ENCODE assay signal across 32 mouse cellular contexts in genomic region chr4:134199371-134199770, GRCm38 (mm10). TPM values are rescaled to one million over a fixed set of nuclear protein-coding genes. Genes with fewer than 3 reads are reported as not detected.
"Had no signal": no experiment of that assay in that cellular context is flagged by ENCODE, and none has a peak within 500 bp of the region (broad histone marks: within the 10 kb centered on the region; RNA-seq: fewer than 3 reads in every experiment).

No protein-coding gene starts in this region.

- H3K36me3 ChIP-seq: heart, embryonic 10.5 days; heart, embryonic 12.5 days; hindbrain, embryonic 10.5 days; hindbrain, embryonic 12.5 days; intestine, embryonic 15.5 days; limb, embryonic 13.5 days; limb, embryonic 15.5 days; liver, embryonic 12.5 days had no signal

- DNase-seq: gastrocnemius, adult 2 months; gastrocnemius, postnatal 10 days; gastrocnemius, postnatal 25 days; heart, adult 18-20 months; heart, postnatal 10 days; heart, postnatal 4 days; kidney, adult 18-20 months; kidney, adult 8-10 months; kidney, postnatal 10 days; kidney, postnatal 25 days; kidney, postnatal 4 days; left cerebral cortex, postnatal 4 days had no signal

- H3K9ac ChIP-seq: heart, embryonic 12.5 days; hindbrain, embryonic 12.5 days; hindbrain, embryonic 14.5 days; intestine, embryonic 15.5 days; limb, embryonic 13.5 days; limb, embryonic 15.5 days; liver, embryonic 12.5 days; liver, embryonic 14.5 days had no signal

- H3K4me1 ChIP-seq: heart, embryonic 10.5 days; heart, embryonic 12.5 days; hindbrain, embryonic 10.5 days; hindbrain, embryonic 12.5 days; intestine, embryonic 15.5 days; limb, embryonic 13.5 days; limb, embryonic 15.5 days; liver, embryonic 12.5 days had no signal

- H3K9me3 ChIP-seq: heart, embryonic 10.5 days; heart, embryonic 12.5 days; hindbrain, embryonic 10.5 days; hindbrain, embryonic 12.5 days; intestine, embryonic 15.5 days; limb, embryonic 13.5 days; limb, embryonic 15.5 days; liver, embryonic 12.5 days had no signal

- H3K27ac ChIP-seq: gastrocnemius, adult 2 months; heart, embryonic 10.5 days; hindbrain, embryonic 10.5 days; hindbrain, embryonic 12.5 days; hindbrain, embryonic 14.5 days; intestine, embryonic 15.5 days; layer of hippocampus, adult 2 months; left cerebral cortex, adult 2 months; limb, embryonic 13.5 days; limb, embryonic 15.5 days; liver, embryonic 12.5 days; liver, embryonic 14.5 days had no signal

- H3K4me3 ChIP-seq: gastrocnemius, adult 2 months; heart, embryonic 10.5 days; heart, embryonic 12.5 days; hindbrain, embryonic 10.5 days; hindbrain, embryonic 12.5 days; intestine, embryonic 15.5 days; layer of hippocampus, adult 2 months; left cerebral cortex, adult 2 months; limb, embryonic 13.5 days; limb, embryonic 15.5 days; liver, embryonic 12.5 days had no signal

RNA-seq across cellular contexts. Expression of gene Gm7534, which starts 3.4 kb away (rescaled TPM):
- total RNA-seq: gastrocnemius, adult 2 months; gastrocnemius, postnatal 10 days; gastrocnemius, postnatal 25 days; gastrocnemius, postnatal 4 days; granulocyte monocyte progenitor cell, adult 5-6 weeks; heart, adult 18-20 months; heart, adult 8-10 months; heart, postnatal 10 days; heart, postnatal 25 days; heart, postnatal 4 days; layer of hippocampus, adult 2 months; layer of hippocampus, postnatal 10 days; layer of hippocampus, postnatal 25 days; left cerebral cortex, adult 2 months; left cerebral cortex, postnatal 25 days; left cerebral cortex, postnatal 4 days; liver, adult 2 months had no signal

RNA-seq across cellular contexts. Expression of gene Catsper4, which starts 27.8 kb away (rescaled TPM):
- total RNA-seq: gastrocnemius, postnatal 4 days; granulocyte monocyte progenitor cell, adult 5-6 weeks; heart, adult 18-20 months; heart, postnatal 10 days; heart, postnatal 25 days; heart, postnatal 4 days; layer of hippocampus, postnatal 25 days; left cerebral cortex, adult 2 months; left cerebral cortex, postnatal 25 days; liver, adult 2 months had no signal

RNA-seq across cellular contexts. Expression of gene Cnksr1, which starts 38.8 kb away (rescaled TPM):
- total RNA-seq: granulocyte monocyte progenitor cell, adult 5-6 weeks had no signal

RNA-seq across cellular contexts. Expression of gene E130218I03Rik, which starts 44.1 kb away (rescaled TPM):
- total RNA-seq: gastrocnemius, postnatal 10 days; gastrocnemius, postnatal 25 days; gastrocnemius, postnatal 4 days; heart, adult 18-20 months; heart, adult 8-10 months; heart, postnatal 10 days; heart, postnatal 25 days; heart, postnatal 4 days; layer of hippocampus, adult 2 months; layer of hippocampus, postnatal 10 days; layer of hippocampus, postnatal 25 days; left cerebral cortex, adult 2 months; left cerebral cortex, postnatal 25 days; left cerebral cortex, postnatal 4 days; liver, adult 2 months had no signal
